Mouse (Mus musculus) liver, embryonic 14.5 days (tissue): ENCODE results near the gene Gm12248. TPM values are rescaled to one million over a fixed set of nuclear protein-coding genes. Genes with fewer than 3 reads are reported as not detected.
"Not testable (repeated sequence)": the region's sequence is repeated elsewhere in the genome, so short reads cannot be mapped to it uniquely, and the experiment has no call there.

Experiments used
- ATAC-seq: fragments of 200-750 bp; cut with Nextera tagmentation; 2 replicates; pipeline ENCODE4 v1.8.0; 2017; ENCODE audit warnings: moderate number of reproducible peaks, mild to moderate bottlenecking, moderate library complexity; ENCODE audit not compliant: insufficient read depth
- DNase-seq, 3 experiments: peaks; one replicate each; pipeline ENCODE4 v3.0.0-alpha.2; 2012 to 2013; ENCODE audit warnings: low read depth in 3 of 3, low spot score in 3 of 3
- H3K27ac ChIP-seq: fragments of 300-500 bp; sonication (generic); 2 replicates; pipeline ENCODE4 v1.5.1; 2014; ENCODE audit warnings: moderate library complexity, mild to moderate bottlenecking, control low read depth, inconsistent platforms
- H3K27me3 ChIP-seq: fragments of 300-500 bp; sonication (generic); 2 replicates; pipeline ENCODE4 v1.6.1; 2014; ENCODE audit warnings: mild to moderate bottlenecking, low read length, moderate library complexity; ENCODE audit not compliant: control insufficient read depth, insufficient read depth
- H3K36me3 ChIP-seq: fragments of 300-500 bp; sonication (generic); replicated peaks from 2 replicates; pipeline ENCODE4 v1.6.1; 2014; ENCODE audit warnings: low read depth; ENCODE audit not compliant: control insufficient read depth, insufficient read depth
- H3K4me1 ChIP-seq, 2 experiments: fragments of 200-500 bp in 1 of 2; fragments of 300-500 bp in 1 of 2; sonication (generic) in 1 of 2; replicated peaks; 2 replicates each; pipeline ENCODE4 v1.6.1; 2012 to 2014; ENCODE audit warnings: antibody characterized with exemption in 1 of 2, inconsistent platforms in 1 of 2, low read length in 1 of 2; ENCODE audit not compliant: control insufficient read depth in 2 of 2, insufficient read depth in 2 of 2
- H3K4me2 ChIP-seq: fragments of 300-500 bp; sonication (generic); 2 replicates; pipeline ENCODE4 v1.6.1; 2014; ENCODE audit warnings: low read depth, mild to moderate bottlenecking, control low read depth, moderate library complexity
- H3K4me3 ChIP-seq, 2 experiments: fragments of 200-500 bp in 1 of 2; fragments of 300-500 bp in 1 of 2; sonication (generic) in 1 of 2; 2 replicates each; pipeline ENCODE4 v1.5.1; 2012 to 2014; ENCODE audit warnings: low read depth in 2 of 2, low read length in 2 of 2, mild to moderate bottlenecking in 2 of 2, control low read depth in 1 of 2, inconsistent platforms in 1 of 2, moderate library complexity in 1 of 2; ENCODE audit not compliant: insufficient read depth in 1 of 2
- H3K9ac ChIP-seq: fragments of 300-500 bp; sonication (generic); replicated peaks from 2 replicates; pipeline ENCODE4 v1.6.1; 2014; ENCODE audit warnings: mild to moderate bottlenecking, control low read depth, moderate library complexity
- H3K9me3 ChIP-seq: fragments of 300-500 bp; sonication (generic); 2 replicates; pipeline ENCODE4 v1.6.1; 2016; ENCODE audit warnings: low read length, mixed read lengths; ENCODE audit not compliant: control insufficient read depth
- CTCF ChIP-seq: IDR thresholded peaks from 2 replicates; pipeline ENCODE4 v1.5.1; 2016; ENCODE audit warnings: antibody characterized with exemption, low read depth, control low read depth
- EP300 ChIP-seq: IDR thresholded peaks from 2 replicates; pipeline ENCODE4 v1.6.1; 2016; ENCODE audit warnings: antibody characterized with exemption, low read depth
- WGBS: fragments of 180-500 bp; shearing (Covaris S2); extraction: QIAGEN DNeasy Blood & Tissue Kit; methylation state at CpG from one replicate; pipeline ENCODE4 v1.1.7; 2014; ENCODE audit not compliant: insufficient replicate concordance; 5-methylcytosine and 5-hydroxymethylcytosine counted together
- polyA plus RNA-seq, 2 experiments: library from polyadenylated mRNA; depleted of rRNA in 1 of 2; stranded (reverse) in 1 of 2; unstranded in 1 of 2; fragments of >200 nt; fragmentation: Nextera tagmentation in 1 of 2; extraction: Ambion mirVana in 1 of 2; gene quantifications; 2 replicates each; pipeline versions ENCODE4 v1.2.1 to v1.2.3; 2012 to 2014

The Gm12248 gene
- polyA plus RNA-seq, 2 experiments: not detected

GRCm38 (mm10) chr11:58098366-58098720, 5.4 kb upstream of the Gm12248 start:
- Histone ChIP-seq H3K27me3 (peaks cover 17% of the 10 kb centered on the region), H3K4me2 (peak overlapping the region; percentile 55; the same call in 1 of the 2 replicates)
- H3K9ac ChIP-seq, ATAC-seq, H3K4me3 ChIP-seq, H3K4me1 ChIP-seq, H3K27ac ChIP-seq, H3K9me3 ChIP-seq, H3K36me3 ChIP-seq, DNase-seq: not testable (repeated sequence)
- WGBS: 45% methylated on average over 5 of the region's 5 CpGs
- TF ChIP-seq CTCF: peak; percentile 64

- ATAC-seq (peak; percentile 38; the same call in 1 of the 2 replicates), DNase-seq (no peak)
- H3K4me3 ChIP-seq: peak overlapping the region; percentile 11 to 36; a peak in 3 of 4 replicates
- H3K27ac ChIP-seq: no peak overlapping the region
- peaks cover 0 to 6% of the 10 kb centered on the region in 2 experiments; a peak in 1 of 4 replicates for H3K4me1 ChIP-seq
- H3K36me3 ChIP-seq: no peaks in the 10 kb centered on the region
- 3% methylated on average over 32 of the region's 38 CpGs for WGBS
- H3K9me3 ChIP-seq: no peaks in the 10 kb centered on the region
- peaks cover 17% of the 10 kb centered on the region for H3K27me3 ChIP-seq
- peak overlapping the region; percentile 55 for H3K4me2 ChIP-seq
- TF ChIP-seq EP300 (no peak), CTCF (no peak)
- no peak overlapping the region for H3K9ac ChIP-seq
These were observed 4.9 kb upstream of the Gm12248 start for GRCm38 (mm10) chr11:58097621-58098365.

GRCm38 (mm10) chr11:58096821-58097620, 4.1 kb upstream of the Gm12248 start:
- H3K27me3 ChIP-seq: peaks cover 17% of the 10 kb centered on the region

GRCm38 (mm10) chr11:58096160-58096559, 3.2 kb upstream of the Gm12248 start:
- Histone ChIP-seq H3K27ac (no peak overlapping the region), H3K27me3 (peaks cover 17% of the 10 kb centered on the region), H3K36me3 (no peaks in the 10 kb centered on the region), H3K4me1 (peaks cover 0 to 8% of the 10 kb centered on the region in 2 experiments; a peak in 1 of 4 replicates), H3K4me3 (no peak overlapping the region), H3K9ac (no peak overlapping the region), H3K4me2 (no peak overlapping the region), H3K9me3 (no peaks in the 10 kb centered on the region)
- ATAC-seq: no peak
- 49% methylated on average over 5 of the region's 5 CpGs for whole genome bisulfite sequencing
- TF ChIP-seq CTCF: no peak
- no peak for DNase-seq

More at GRCm38 (mm10) chr11:58096821-58097620, 4.1 kb upstream of the Gm12248 start:
- Histone ChIP-seq H3K36me3 (no peaks in the 10 kb centered on the region), H3K9me3 (no peaks in the 10 kb centered on the region), H3K4me1 (peaks cover 0 to 8% of the 10 kb centered on the region in 2 experiments; a peak in 1 of 4 replicates), H3K4me3 (no peak overlapping the region), H3K4me2 (peak overlapping the region; percentile 55; the same call in 1 of the 2 replicates), H3K9ac (no peak overlapping the region), H3K27ac (no peak overlapping the region)
- ATAC-seq: no peak
- WGBS: 48% methylated on average over 20 of the region's 20 CpGs
- DNase-seq: no peak
- no peak for TF ChIP-seq CTCF
- TF ChIP-seq EP300: no peak

GRCm38 (mm10) chr11:58095561-58095960, 2.6 kb upstream of the Gm12248 start:
- H3K27me3 ChIP-seq: peaks cover 17% of the 10 kb centered on the region
- no peak overlapping the region for H3K27ac ChIP-seq
- H3K9ac ChIP-seq: no peak overlapping the region
- no peaks in the 10 kb centered on the region for H3K9me3 ChIP-seq
- H3K4me2 ChIP-seq: no peak overlapping the region
- WGBS: 48% methylated on average over 1 of the region's 1 CpGs
- peaks cover 0 to 8% of the 10 kb centered on the region in 2 experiments; a peak in 1 of 4 replicates for H3K4me1 ChIP-seq
- H3K4me3 ChIP-seq: no peak overlapping the region
- TF ChIP-seq CTCF (no peak), EP300 (no peak)
- DNase-seq: no peak
- H3K36me3 ChIP-seq: no peaks in the 10 kb centered on the region
- peak; percentile 61 for ATAC-seq
